Mouse (Mus musculus): ENCODE measurements around the gene Naga.
A peak's percentile ranks its signal among the peaks of the same experiment; 100 is the strongest.
"Not testable (repeated sequence)": the region's sequence is repeated elsewhere in the genome, so short reads cannot be mapped to it uniquely, and the experiment has no call there.

The Naga gene

GRCm38 (mm10) chr15:82338593-82339112 is at the start of gene Naga, which contains the start of the genes Pheta2 and Smdt1:
TSS of gene Naga (minus strand) at chr15:82338925.
TSS of gene Pheta2 (plus strand) at chr15:82338942.
TSS of gene Smdt1 (plus strand) at chr15:82338959.
- DNase-seq: peak; percentile 96

DNA sequence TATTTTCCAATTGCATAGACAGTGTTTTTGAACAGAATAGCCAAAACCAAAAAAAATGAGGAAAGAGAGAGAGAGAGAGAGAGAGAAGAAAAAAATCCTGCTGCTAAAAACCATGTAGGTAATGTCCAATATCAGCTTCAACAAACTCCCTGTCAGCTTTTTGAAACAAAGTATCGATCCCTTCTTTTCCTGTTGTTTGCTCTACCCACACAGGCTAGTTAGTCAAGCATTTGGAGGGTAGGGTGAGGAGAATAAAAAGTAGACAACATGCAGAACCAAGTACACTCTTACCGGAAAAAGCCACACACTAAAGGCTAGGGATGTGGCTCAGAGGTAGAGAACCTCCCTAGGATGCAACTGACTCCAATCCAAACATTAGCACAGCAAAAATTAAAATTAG is 47.0 kb upstream of the Naga start:
- DNase-seq: no peak

DNA sequence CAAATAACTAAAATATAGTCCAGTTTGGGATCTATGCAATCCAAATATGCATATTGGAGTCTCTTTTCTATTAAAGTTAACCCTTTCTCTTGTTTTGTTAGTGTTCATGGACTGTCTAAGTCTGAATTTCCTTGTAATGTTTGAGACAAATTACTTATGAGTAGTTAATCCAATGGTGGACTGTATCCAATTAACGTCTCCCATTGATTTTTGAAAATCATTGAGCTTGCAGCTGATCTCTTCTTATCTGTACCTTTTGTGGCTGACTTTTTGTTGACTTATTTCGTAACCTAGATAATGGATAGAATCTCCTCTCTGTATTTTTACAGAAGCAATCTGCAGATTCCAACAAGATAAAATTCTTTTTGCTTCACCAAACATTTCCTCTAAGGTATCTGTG is 43.7 kb upstream of the Naga start:
- DNase-seq: no peak

- no peak for DNase-seq
Measured at GRCm38 (mm10) chr15:82380714-82381062, 42.0 kb upstream of the Naga start.

- peak; percentile 76 for DNase-seq
Measured at GRCm38 (mm10) chr15:82379871-82380713, 41.4 kb upstream of the Naga start, which contains the start of gene Cyp2d22. TSS of gene Cyp2d22 (minus strand) at chr15:82380260.

DNA sequence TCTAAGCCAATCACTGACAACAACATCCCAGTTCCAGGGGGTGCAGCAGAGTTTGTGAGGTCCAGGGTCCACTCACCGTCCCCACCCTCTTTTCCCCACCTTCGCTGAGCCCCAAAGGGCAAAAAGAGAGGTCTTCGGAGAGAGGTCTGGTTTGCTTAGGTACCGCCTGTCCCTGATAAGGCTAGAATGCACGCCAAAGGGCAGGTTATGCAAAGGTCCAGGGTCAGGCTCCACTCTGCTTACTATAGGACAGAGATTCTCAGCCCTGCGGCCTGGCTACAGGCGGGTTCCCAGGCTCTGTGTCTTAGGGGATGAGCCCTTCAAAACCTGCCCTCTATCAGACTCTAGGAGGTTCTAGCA is 40.8 kb upstream of the Naga start:
- no peak for DNase-seq

- DNase-seq: no peak
Measured at GRCm38 (mm10) chr15:82378261-82379180, 39.8 kb upstream of the Naga start.

DNA sequence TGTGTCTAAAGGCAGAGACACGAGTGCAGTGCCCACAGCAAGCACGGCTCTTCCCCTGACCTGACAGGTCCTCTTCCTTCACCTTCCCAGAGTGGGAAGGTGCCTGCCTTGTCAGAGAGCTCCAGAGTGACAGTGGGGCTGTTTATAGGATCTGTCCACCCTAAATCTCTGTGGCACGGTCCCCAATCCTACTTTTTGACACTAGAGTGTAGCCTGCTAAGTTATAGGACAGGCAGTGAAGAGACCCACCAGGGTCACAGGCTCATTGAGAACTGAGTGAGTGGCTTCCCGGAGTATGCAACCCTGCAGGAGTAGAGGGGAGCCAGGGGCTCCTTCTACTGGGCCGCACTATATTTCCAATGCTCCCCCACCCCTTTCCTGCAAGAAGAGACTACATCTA is 39.0 kb upstream of the Naga start:
- no peak for DNase-seq

DNA sequence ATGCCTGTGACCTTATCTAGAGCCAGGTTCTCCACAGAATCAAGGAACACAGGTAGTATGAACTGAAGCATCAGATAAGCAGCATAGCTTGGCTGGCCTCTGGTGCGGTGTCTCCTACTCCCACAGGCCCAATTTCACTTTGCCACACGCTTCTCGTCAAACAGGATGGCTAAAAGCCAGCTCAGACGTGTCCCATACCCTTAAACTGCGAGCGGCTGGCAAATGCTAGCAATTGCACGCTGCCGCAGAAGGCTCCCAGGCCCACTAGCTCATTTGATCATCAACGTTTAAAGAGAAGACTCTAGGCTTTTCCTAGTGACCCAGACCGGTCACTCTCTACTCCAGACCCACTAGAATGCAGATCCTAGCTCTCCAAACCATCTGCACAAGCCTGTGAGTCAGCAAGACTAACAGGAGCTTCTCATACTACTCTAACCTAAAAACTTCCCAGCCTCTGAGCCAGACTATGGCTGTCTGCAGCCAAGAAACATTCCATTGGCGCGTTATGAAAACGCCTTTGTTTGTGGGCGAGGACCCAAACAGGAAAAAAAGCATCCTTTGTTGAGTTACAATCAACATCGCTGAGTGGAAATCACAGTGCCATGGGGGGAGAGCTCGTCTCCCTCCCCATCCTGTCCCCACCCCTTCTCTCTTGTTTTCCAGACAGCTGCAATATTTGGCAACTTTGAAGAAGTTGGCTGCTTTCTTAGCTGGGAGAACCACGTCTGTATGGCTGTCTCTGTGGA is 37.8 kb upstream of the Naga start:
- DNase-seq: peak; percentile 39

DNA sequence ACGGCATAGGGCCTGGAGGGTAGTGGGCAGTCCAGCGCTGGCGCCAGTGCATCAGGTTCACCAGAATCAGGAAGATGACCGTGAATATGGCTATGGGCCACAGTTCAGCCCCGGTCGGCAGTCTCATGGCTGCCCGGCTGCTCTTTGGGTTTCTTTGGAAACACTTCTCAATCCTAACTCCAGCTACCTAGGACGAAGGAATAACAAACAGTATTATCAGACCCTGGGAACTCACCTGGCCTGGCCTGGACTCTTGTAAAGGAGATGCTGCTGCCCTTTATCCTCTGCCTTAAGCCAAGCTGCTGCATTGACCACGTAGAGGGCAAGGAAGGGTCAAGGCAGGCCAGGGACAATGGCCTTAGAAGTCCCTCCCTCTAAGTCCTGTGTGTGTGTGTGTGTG is 37.1 kb upstream of the Naga start:
- no peak for DNase-seq

GRCm38 (mm10) chr15:82374437-82374836 is 35.7 kb upstream of the Naga start:
- DNase-seq: no peak

DNA sequence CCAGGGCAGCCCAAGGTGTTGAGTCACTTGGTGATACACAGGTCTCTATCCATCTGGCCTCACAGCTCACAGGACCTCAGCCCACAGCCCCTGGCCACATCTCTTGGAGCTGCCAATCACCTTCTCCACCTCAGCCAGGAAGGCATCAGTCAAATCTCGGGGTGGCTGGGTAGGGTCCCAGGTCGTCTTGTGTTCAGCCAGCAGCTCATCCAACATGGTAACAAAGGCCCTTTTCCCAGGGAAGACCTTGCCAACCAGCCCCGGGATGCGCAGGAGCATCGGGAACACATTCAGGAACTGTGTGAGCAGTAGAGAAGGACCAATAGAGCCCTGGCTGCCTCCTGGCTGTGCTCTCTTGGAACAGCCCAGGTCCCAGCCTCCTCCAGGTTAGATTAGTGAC is 34.3 kb upstream of the Naga start:
- no peak for DNase-seq

GRCm38 (mm10) chr15:82372446-82372845 is 33.7 kb upstream of the Naga start:
- no peak for DNase-seq

GRCm38 (mm10) chr15:82368851-82369250 is 30.1 kb upstream of the Naga start:
- DNase-seq: no peak

- no peak for DNase-seq
Measured at GRCm38 (mm10) chr15:82368146-82368545, 29.4 kb upstream of the Naga start.

GRCm38 (mm10) chr15:82364561-82364960 is 25.8 kb upstream of the Naga start:
- not testable (repeated sequence) for DNase-seq

- DNase-seq: not testable (repeated sequence)
Measured at GRCm38 (mm10) chr15:82363801-82364200, 25.1 kb upstream of the Naga start.

DNA sequence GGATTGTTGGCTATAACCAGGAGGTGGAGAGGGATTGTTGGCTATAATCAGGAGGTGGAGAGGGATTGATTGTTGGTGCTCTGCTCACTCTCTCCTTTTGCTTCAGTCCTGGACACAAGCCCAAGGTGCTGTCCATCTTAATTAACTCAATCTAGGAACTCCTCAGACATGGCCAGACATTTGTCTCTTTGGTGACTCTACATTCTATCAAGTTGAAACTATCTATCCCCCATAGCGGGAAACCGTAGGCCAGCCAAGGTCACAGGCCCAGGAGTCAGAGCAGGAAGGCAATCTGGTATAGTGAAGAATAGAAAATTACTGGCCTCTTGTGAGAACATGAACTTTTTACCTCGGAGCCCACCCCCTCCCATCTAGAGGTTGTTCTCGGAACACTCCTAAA is 23.5 kb upstream of the Naga start:
- DNase-seq: no peak

DNA sequence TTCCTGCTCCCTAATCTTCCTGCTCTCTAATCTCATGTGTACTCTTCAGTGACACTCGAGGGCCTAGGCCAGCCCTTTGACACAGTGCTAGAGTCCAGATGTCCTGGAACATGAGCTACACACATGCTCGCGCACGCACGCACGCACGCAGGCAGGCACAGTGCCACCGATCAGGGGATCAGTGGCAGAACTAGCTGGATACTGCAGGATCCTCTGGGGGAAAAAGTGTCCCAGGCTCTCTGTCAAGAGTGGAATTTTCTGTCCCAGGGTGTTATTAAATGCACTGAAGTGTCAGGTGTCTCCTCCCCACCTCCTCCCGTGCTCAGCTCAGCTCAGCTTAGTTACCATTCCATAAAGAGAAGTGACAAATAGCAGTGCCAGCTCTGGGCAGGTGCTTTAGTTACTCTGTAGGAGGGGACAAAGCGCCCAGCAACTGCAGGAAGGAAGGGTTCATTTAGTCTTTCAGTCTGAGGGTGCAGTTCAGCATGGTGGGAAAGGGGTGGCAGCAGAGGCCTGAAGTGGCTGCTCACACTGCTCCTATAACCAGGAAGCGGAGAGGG is 22.8 kb upstream of the Naga start:
- no peak for DNase-seq

GRCm38 (mm10) chr15:82358431-82359260 is 19.9 kb upstream of the Naga start:
- DNase-seq: no peak

DNA sequence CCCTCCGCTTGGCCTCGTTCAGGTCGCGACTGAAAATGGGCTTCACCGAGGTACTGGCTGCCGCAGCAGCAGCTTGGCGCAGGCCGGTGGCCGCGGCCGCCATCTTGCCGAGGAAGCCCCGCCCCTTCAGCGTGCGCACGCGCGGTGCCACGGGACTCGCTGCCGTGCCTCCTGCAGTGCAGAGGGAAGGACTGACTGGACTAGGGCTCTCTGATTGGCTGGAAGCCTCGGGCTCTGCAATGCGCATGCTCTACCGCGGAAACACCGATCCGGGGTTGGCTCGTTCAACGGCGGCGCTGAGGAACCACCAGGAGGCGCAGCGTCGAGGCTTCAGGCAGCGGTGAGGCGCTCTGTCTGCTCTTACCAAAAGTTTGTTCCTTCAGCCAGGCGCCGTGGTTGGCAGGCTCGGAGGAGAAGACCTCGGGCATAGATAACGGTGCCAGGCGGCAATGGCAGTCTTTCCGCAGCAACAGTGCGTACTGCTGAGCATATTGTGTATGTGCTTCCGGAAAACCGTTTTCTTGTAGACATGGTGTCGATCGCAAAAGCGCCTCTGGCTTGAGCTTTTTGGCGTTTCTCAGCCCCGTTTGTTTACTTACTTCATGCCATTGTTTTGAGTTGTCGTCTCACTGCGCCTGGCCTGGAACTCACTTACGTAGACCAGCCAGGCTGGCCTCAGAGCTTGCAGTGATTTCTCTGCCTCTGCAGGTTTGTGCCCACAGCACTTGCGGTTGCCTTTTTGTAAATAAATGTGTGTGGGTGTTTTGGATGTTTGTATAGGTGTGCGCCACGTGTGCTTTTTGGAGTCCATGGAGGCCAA is 15.6 kb upstream of the Naga start, which contains the start of gene Ndufa6:
Gene Ndufa6 (minus strand): TSS at position 197 of the 820 bp plus-strand sequence.
- peak; percentile 98 for DNase-seq

Measured in cerebellum, adult 11-12 months (tissue).